Mouse (Mus musculus): ENCODE data around the gene Zbtb11. TPM values are rescaled to one million over a fixed set of nuclear protein-coding genes. Genes with fewer than 3 reads are reported as not detected.
"Not testable (repeated sequence)": the region's sequence is repeated elsewhere in the genome, so short reads cannot be mapped to it uniquely, and the experiment has no call there.

Zbtb11 gene
- total RNA-seq, 2 experiments from 2014 or later: 55.7 to 56.6 TPM

- DNase-seq (ENCODE audit: low spot score in 2 of 2): peak; percentile 87 to 95
These were observed 63.7 kb downstream of the Zbtb11 start, which contains the start of gene Trmt10c for GRCm38 (mm10) chr16:56037138-56038010. Gene Trmt10c (minus strand): TSS chr16:56037819.

DNA sequence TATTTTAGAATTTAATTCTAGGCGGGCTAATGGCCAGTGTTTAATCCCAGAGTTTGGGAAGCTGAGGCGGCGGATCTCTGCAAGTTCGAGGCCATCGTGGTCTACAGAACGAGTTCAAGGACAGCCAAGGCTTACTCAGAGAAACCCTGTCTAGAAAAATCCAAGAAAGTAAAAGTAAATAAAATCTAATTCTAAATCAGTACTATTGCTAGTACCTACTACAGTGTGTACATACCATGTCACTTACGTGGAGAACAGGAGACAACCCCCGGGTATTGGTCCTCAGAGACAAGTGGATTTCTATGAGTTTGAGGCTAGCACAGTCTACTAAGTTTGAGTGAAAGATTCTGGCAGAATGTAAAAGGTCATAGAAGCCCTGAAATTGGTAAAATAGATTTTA is 64.4 kb downstream of the Zbtb11 start:
- no peak for DNase-seq (ENCODE audit: low spot score in 2 of 2)

DNA sequence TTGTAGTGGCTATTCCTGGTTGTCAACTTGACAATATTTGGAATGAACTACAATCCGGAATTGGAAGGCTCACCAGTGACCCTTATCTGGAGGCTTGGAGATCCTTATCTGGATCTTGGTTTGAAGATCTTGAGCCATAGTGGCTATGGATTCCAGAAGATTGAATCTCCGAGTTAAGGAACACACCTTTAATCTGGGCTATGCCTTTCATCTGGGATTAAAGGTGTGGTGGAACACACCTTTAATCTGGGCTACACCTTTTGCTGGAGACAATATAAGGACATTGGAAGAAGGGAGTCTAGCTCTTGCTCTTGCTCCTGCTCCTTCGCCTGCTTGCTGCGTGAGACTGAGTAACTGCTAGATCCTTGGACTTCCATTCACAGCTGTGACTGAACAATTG is 74.4 kb downstream of the Zbtb11 start, which contains the start of gene Senp7:
Senp7 (plus strand) TSS at position 301 of the 400 bp plus-strand sequence.
- DNase-seq (ENCODE audit: low spot score in 2 of 2): not testable (repeated sequence)

DNA sequence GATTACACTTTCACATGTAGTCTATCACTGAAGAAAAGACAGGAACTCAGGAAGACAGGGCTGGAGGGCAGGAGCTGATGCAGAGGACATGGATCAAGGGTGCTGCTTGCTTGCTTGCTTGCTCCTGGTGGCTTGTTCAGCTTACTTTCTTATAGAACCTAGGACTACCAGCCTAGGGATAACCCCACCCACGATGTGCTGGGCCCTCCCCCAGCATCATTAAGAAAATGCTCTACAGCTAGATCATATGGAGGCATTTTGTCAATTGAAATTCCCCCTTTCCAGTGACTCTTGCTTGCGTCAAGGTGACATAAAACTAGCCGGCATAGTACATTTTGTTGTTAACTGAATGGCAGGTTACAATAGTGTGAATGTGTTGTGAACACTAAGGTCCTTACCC is 82.2 kb downstream of the Zbtb11 start:
- no peak for DNase-seq (ENCODE audit: low spot score in 2 of 2)

GRCm38 (mm10) chr16:56056944-56057590 is 83.4 kb downstream of the Zbtb11 start:
- no peak for DNase-seq (ENCODE audit: low spot score in 2 of 2)

GRCm38 (mm10) chr16:56058151-56058550 is 84.5 kb downstream of the Zbtb11 start:
- DNase-seq (ENCODE audit: low spot score in 2 of 2): no peak

Other genes starting within 250 kb of the Zbtb11 start
- 1 to 10 TPM; 6.0 to 6.5 TPM for gene Nfkbiz, start 135.0 kb upstream of the Zbtb11 start, total RNA-seq (2021)
- 10 to 100 TPM; 12.1 to 12.5 TPM for gene Nxpe3, start 78.6 kb upstream of the Zbtb11 start, total RNA-seq (2021)
- gene Cep97, start 39.0 kb upstream of the Zbtb11 start, total RNA-seq (2021): 10 to 100 TPM; 18.2 to 18.8 TPM
- 100 to 1,000 TPM; 411 to 431 TPM for gene Rpl24, start 7.6 kb upstream of the Zbtb11 start, total RNA-seq (2021)
- 100 to 1,000 TPM; 158 to 171 TPM for gene Pcnp, start 55.9 kb downstream of the Zbtb11 start, total RNA-seq (2021)
- gene Trmt10c, start 63.9 kb downstream of the Zbtb11 start, total RNA-seq (2021): 1 to 10 TPM; 9.1 to 9.5 TPM
- gene Senp7, start 74.5 kb downstream of the Zbtb11 start, total RNA-seq (2021): 10 to 100 TPM; 45.7 to 47.2 TPM
- gene Impg2, start 230.4 kb downstream of the Zbtb11 start, total RNA-seq (2021): under 1 TPM; 0.66 to 0.69 TPM

All from layer of hippocampus, adult 18-20 months (tissue).